Mouse (Mus musculus): Measurements from ENCODE around the gene Rimkla. TPM values are rescaled to one million over a fixed set of nuclear protein-coding genes. Genes with fewer than 3 reads are reported as not detected.

The Rimkla gene
- polyA plus RNA-seq, 1 experiment from 2014 or later, result 0.12 TPM

DNA sequence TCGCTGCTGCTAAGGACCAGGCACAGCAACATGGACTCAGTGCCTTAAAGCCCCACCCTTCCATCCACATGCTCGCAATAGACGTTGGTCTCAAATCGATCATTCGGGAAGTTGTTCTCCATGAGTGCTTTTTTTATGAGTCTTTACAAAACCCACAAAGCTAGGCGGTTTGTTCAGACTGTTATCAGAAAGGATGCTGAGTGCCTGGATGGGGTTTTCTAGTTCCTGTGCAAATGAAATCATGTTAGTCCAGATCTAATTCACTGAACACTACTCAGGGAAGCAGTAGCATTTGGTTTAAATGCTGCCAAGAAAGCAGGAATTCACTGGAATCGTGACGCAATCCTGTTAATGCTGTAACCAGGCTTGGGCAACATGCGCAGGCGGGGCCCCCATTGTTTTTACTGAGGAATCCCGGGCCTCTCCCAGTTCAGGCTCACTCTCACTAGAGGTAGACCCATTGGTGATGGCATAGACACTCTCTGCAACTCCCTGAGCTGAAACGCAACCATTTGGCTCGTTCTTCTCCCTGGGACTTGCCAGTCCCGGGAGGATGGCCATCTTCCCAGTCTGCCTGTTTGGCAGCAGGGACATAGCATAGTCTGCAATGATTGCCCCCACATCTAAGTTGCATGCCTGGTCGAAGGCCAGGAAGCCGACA lies 24.6 kb downstream of the Rimkla start:
- ChIA-PET CTCF (interaction anchor here (0.7 kb wide), 1 partner anchor 17 kb away, joined by 3 read pairs; no protein-coding TSS in a partner anchor), POLR2A (no interaction called here)
- no peaks in the 10 kb centered on the region for H3K27me3 ChIP-seq
- in situ Hi-C loops (cut with MboI; ENCODE audit: low pct_unique_long_range_greater_than_20kb), result no loop called here
- ATAC-seq, result no peak
- no peak for DNase-seq (ENCODE audit: low read depth, low spot score)
- no peak for TF ChIP-seq CTCF (IDR thresholded peaks at IDR 0.05)

DNA sequence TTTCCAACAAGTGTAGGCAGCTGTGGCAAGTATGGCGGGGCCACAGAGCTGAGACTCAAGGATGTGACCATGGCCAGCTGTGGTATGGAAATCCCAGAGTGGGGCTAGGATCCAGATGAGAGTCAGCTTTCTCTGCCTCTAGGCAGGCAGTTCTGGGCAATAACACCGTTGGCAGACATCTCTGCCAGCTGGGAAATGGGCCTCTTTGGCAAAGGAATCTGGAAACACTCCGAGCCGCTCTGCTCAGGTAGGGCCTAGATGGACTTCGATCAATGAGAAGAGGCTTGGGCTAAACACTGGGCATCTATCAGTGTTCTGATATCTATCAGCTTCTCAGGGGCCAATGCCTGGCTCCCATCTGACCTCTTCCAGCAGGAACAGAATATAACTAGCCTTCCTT lies 26.6 kb downstream of the Rimkla start:
- no peak for ATAC-seq
- in situ Hi-C loops (cut with MboI; ENCODE audit: low pct_unique_long_range_greater_than_20kb), result no loop called here
- CTCF ChIA-PET, result interaction anchor here (1.3 kb wide), 1 partner anchor 12 kb away, joined by 3 read pairs; no protein-coding TSS in a partner anchor
- H3K27me3 ChIP-seq, result no peaks in the 10 kb centered on the region
- POLR2A ChIA-PET, result interaction anchor here (0.5 kb wide), 1 partner anchor 145 kb away, joined by 4 read pairs; no protein-coding TSS in a partner anchor
- no peak for TF ChIP-seq CTCF (IDR thresholded peaks at IDR 0.05)
- no peak for DNase-seq (ENCODE audit: low read depth, low spot score)

DNA sequence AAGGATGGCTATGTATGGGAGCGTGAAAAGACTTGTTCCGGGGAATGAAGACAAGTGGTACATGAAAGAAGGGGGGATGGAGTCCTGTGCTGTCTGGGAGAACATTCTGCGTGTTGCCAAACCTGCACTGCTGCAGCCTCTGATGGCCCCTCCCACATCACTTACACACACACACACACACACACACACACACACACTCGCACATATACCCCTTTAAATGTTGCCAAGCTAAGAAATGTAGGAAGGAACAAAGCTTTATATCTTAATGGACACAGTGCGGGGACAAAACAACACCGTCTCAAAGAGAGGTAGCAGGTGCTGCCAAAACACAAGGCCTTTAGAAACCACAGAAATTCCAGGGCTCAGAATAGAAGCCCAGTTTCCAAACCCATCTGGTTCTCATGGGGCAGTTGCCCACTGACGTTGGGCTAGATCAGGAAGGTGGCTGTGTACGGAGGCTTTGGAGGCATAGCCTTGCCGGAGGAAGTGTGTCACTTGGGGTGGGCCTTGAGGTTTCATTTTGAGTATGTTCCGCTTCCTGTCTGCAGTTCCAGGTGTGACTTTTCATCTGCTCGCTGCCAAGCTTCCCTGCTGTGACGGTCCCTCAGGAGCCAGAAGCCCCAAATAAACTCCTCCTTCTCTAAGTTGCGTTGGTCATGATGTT lies 28.5 kb downstream of the Rimkla start:
- no peak for DNase-seq (ENCODE audit: low read depth, low spot score)
- in situ Hi-C loops (cut with MboI; ENCODE audit: low pct_unique_long_range_greater_than_20kb), result no loop called here

DNA sequence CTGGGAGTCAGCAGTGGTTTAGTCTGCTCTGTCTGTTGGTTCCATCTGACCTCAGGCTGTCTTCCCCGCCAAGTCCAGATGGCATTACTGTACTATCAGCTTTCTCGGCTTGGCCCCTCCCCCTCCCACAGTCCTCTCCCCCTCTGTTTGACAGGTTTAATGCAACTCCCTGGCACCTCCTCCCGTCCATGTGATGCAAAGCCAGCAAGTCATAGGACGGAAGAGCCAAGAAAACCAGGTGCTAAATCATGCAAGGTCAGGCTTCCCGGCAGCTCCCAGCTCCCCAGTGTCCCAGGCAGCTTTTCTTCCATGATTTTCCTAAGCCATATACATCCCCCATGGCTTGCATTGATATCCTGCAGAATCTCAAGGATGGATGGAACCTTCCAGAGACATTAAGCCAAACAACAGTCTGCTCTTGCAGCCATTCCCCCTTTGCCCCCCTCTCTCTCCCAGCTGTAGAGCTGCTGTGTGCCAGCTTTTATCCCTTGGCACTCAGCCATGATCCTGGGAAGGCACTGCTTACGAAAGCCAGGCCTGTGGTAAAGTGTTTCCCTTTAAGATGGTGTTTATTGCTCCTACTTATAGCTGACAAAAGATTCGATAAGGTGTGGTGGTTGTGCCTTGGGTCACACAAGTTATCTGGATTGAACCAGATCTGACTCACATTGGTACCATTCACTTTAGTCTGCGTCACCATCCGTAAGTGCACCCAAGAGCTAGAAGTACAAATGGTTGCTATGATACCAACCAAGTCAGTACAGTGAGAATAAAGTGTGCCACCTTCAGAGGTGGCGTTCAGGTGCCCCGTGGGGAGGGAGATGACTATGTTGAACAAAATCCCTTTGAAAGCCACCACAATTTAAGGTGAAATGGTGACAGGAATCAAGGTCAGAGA lies 29.3 kb downstream of the Rimkla start:
- ATAC-seq (no peak), DNase-seq (ENCODE audit: low read depth, low spot score) (no peak)
- CTCF ChIA-PET, result interaction anchor here (1.2 kb wide), 1 partner anchor 49 kb away, joined by 3 read pairs; no protein-coding TSS in a partner anchor
- no peaks in the 10 kb centered on the region for H3K27me3 ChIP-seq
- no peak for TF ChIP-seq CTCF (IDR thresholded peaks at IDR 0.05)
- in situ Hi-C loops (cut with MboI; ENCODE audit: low pct_unique_long_range_greater_than_20kb), result no loop called here
- POLR2A ChIA-PET, result no interaction called here

More for the DNA sequence above, 28.5 kb downstream of the Rimkla start:
- ChIA-PET CTCF (interaction anchor here (1.2 kb wide), 1 partner anchor 48 kb away, joined by 3 read pairs; no protein-coding TSS in a partner anchor), POLR2A (no interaction called here)
- no peaks in the 10 kb centered on the region for H3K27me3 ChIP-seq
- ATAC-seq, result no peak
- TF ChIP-seq CTCF (IDR thresholded peaks at IDR 0.05), result no peak

DNA sequence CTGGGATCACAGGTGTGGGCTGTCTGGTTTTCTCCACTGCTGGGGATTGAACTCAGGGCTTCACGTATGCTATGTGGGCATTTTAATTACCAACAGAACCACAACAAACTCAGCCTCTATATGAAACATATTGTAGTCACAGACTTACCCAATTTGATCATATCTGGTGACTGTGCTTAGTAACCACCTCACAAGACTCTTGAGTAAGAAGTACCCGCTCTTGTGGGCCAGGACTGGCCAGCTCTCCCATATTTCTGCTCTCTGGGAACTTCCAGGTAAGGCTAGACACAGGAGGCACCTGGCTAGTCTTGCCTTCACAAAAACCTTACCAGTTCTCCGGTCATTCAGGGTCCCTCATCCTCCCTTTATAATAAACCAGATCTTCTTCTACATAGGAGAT lies 30.0 kb downstream of the Rimkla start:
- no peak for ATAC-seq
- no peak for TF ChIP-seq CTCF (IDR thresholded peaks at IDR 0.05)
- ChIA-PET POLR2A (no interaction called here), CTCF (interaction anchor here (1.2 kb wide), 1 partner anchor 50 kb away, joined by 3 read pairs; no protein-coding TSS in a partner anchor)
- in situ Hi-C loops (cut with MboI; ENCODE audit: low pct_unique_long_range_greater_than_20kb), result no loop called here
- no peaks in the 10 kb centered on the region for H3K27me3 ChIP-seq
- DNase-seq (ENCODE audit: low read depth, low spot score), result no peak

DNA sequence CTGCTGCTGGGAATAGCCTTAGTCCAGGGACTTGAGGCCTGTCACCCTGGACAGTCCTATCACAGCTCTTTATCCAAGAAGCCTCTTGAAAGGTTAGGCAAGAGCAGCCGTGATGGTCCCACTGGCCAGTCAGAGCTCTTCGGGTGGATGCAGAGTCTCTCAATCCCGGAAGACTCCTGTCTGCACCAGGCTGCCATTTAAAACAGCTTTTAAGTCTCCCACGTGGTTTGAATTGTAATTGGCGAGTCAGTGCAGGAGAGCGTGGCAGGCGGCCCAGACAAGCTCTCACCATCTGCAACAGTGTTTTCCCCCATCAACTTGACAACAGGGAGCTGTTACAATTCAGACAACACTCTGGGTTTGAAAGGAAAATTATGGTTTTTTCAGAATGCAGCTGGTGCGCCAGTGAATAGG lies 31.7 kb downstream of the Rimkla start:
- POLR2A ChIA-PET, result no interaction called here

DNA sequence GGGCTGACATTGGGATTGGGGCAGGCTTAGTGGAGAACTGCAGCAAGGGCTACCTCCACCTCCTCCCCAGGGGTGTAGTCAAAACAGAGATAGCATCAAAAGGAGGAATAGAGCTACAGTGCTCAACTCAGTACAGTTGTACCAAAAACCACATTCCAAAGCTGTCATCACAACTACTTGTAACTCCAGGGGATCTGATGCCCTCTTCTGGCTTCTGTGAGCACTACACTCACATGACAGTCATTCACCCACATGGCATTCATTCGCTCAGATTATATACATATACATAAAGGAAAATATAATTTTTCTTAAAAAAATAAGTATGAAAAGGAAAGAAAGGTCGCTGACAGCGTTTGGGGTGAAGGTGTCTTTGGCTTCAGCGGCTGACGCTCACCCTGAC lies 32.1 kb downstream of the Rimkla start:
- H3K27me3 ChIP-seq, result no peaks in the 10 kb centered on the region
- ChIA-PET POLR2A (no interaction called here), CTCF (no interaction called here)
- in situ Hi-C loops (cut with MboI; ENCODE audit: low pct_unique_long_range_greater_than_20kb), result no loop called here
- DNase-seq (ENCODE audit: low read depth, low spot score), result no peak
- TF ChIP-seq CTCF (IDR thresholded peaks at IDR 0.05), result no peak
- no peak for ATAC-seq

More for the DNA sequence above, 31.7 kb downstream of the Rimkla start:
- no peak for DNase-seq (ENCODE audit: low read depth, low spot score)
- in situ Hi-C loops (cut with MboI; ENCODE audit: low pct_unique_long_range_greater_than_20kb), result no loop called here
- no peak for TF ChIP-seq CTCF (IDR thresholded peaks at IDR 0.05)
- H3K27me3 ChIP-seq, result no peaks in the 10 kb centered on the region
- CTCF ChIA-PET, result no interaction called here
- no peak for ATAC-seq

DNA sequence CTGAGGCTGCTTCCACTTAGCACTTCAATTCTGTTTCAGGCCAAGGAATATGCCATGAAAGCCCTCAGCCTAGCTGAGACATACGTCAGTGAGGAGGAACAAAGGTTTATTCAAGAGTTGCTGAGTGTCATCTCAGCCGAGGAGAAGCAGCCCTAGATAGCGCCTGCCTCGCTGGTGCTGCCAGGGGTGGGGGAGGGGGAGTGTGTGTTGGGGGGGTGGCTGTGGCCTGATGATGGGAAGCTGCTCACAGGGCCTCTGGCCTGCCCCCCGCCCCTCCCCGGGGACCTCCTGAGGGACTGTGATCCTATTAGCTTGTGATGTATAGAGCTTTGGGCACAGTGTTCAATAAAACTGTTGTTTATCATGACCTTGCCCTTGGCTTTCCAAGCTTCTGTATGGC lies 38.9 kb downstream of the Rimkla start:
- no peak for ATAC-seq
- no peak for TF ChIP-seq CTCF (IDR thresholded peaks at IDR 0.05)
- H3K27me3 ChIP-seq, result no peaks in the 10 kb centered on the region
- ChIA-PET POLR2A (no interaction called here), CTCF (no interaction called here)
- DNase-seq (ENCODE audit: low read depth, low spot score), result no peak
- in situ Hi-C loops (cut with MboI; ENCODE audit: low pct_unique_long_range_greater_than_20kb), result no loop called here

DNA sequence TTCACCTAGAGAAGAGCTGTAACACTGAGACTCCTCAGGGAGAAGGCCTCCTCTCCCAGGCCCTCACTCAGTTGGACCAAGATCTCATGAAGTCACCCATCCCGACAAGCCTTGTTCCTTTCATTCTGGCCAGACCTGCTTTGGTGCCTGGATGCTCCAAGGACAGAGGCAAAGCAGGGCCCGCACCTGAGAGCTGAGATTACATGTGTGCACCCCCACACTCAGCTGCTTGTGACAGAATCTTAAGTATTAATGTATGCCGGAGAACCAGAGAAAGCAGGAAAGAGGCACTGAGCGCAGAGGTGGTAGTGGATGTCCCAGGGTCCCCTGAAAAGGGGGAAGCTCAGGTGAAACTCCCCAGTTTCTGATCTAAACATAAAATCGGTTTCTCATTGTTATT lies 39.3 kb downstream of the Rimkla start:
- ChIA-PET CTCF (no interaction called here), POLR2A (no interaction called here)
- ATAC-seq (no peak), DNase-seq (ENCODE audit: low read depth, low spot score) (no peak)
- in situ Hi-C loops (cut with MboI; ENCODE audit: low pct_unique_long_range_greater_than_20kb), result no loop called here
- no peak for TF ChIP-seq CTCF (IDR thresholded peaks at IDR 0.05)
- no peaks in the 10 kb centered on the region for H3K27me3 ChIP-seq

DNA sequence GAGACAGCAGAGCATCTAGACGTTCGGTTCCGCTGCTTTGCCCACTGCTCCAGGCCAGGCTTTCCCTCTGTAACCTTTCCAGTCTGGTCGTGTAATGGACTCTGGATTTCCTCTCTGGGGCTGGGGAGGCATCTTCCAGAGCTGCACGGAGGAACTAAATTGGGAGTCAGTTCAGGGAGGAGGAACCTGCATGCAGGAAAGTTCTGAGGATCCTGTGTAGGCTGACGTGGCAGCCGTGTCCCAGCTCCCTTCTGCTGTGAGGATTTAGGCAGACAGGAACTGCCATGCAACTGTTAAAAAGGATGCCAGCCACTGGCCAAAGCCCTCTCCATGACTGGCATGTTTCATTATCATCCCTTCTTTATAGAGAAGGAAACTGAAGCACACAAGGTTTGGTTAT lies 42.0 kb downstream of the Rimkla start:
- H3K27me3 ChIP-seq, result no peaks in the 10 kb centered on the region
- no peak for DNase-seq (ENCODE audit: low read depth, low spot score)
- ChIA-PET CTCF (no interaction called here), POLR2A (interaction anchor here (0.9 kb wide), 1 partner anchor 122 kb away, joined by 3 read pairs; no protein-coding TSS in a partner anchor)
- no peak for ATAC-seq
- no peak for TF ChIP-seq CTCF (IDR thresholded peaks at IDR 0.05)
- in situ Hi-C loops (cut with MboI; ENCODE audit: low pct_unique_long_range_greater_than_20kb), result no loop called here
